Mouse (Mus musculus): ENCODE data around the gene Hcrtr1. TPM values are rescaled to one million over a fixed set of nuclear protein-coding genes. Genes with fewer than 3 reads are reported as not detected.

Gene Hcrtr1
- polyA plus RNA-seq, 1 experiment from 2014 or later: not detected

DNA sequence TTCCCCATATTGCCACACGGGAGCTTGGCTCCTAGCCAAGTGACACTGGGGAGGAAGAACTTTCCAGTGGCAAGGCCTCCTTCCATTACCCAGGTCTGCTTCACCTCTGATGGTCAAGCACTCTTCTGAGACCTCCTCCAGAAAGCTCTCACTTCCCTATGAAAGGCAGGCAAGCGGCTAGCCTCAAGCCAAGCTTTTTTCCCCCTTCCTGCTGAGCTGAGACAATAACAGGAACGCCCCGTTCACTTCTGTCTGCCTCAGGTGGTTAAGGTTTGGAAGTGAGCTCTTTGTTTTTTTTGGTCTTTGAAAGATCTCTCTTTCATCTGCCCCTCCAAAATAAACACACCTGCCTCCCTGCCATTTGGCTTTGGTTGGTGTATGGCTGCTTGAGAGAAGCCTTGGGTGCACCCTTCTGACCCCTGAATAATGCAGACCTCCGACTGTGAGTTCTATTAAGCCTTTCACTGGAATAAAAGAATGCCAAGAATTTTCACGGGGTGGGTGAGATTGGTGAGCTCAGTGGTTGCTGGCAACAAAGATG, 37.0 kb downstream of the Hcrtr1 start, which contains the start of gene Pef1:
Gene Pef1 (plus strand): TSS at position 448 of the 541 bp plus-strand sequence.
- no peak for ATAC-seq (ENCODE audit: insufficient number of reproducible peaks, low FRiP score)
- peaks cover 6% of the 10 kb centered on the region for H3K9me3 ChIP-seq (replicated peaks)
- H3K4me3 ChIP-seq: no peak within 1 kb of the TSS

DNA sequence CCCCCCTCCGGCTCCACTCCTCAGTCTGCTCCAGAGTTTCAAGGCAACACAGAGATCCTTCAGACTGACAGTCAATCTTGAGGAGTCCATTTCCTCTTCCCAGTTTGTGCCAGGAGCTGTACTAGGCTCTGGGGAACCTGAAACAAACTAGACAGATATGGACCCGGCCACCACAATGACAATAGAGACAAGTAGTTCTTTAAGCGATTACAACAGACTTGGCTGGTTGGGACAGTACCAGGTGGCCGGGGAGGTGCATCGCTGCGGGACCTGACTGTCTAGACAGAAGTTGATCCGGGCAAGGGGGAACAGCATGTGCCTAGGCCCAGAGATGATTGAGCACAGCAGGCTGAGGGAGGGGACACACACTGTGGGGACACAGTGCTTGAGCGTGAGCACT, 38.0 kb downstream of the Hcrtr1 start:
- ATAC-seq (ENCODE audit: insufficient number of reproducible peaks, low FRiP score): no peak
- 39% methylated on average over 8 of the region's 8 CpGs for WGBS

More for the DNA sequence above, 37.0 kb downstream of the Hcrtr1 start, which contains the start of gene Pef1:
- Histone ChIP-seq H3K36me3 (no peaks in the 10 kb centered on the region), H3K27me3 (replicated peaks) (peaks cover 25% of the 10 kb centered on the region), H3K9ac (no peak within 1 kb of the TSS), H3K4me1 (replicated peaks) (peaks cover 5% of the 10 kb centered on the region; the same call in 1 of the 2 replicates), H3K27ac (ENCODE audit: poor library complexity, severe bottlenecking) (no peak within 1 kb of the TSS; the same call in 1 of the 2 replicates), H3K4me2 (no peak within 1 kb of the TSS)
- 9% methylated on average over 6 of the region's 6 CpGs for WGBS

GRCm38 (mm10) chr4:130095137-130095536, 44.0 kb downstream of the Hcrtr1 start:
- Histone ChIP-seq H3K4me1 (replicated peaks) (no peaks in the 10 kb centered on the region), H3K9me3 (replicated peaks) (no peaks in the 10 kb centered on the region), H3K4me3 (no peak overlapping the region), H3K27me3 (replicated peaks) (peaks cover 88% of the 10 kb centered on the region), H3K9ac (no peak overlapping the region), H3K27ac (ENCODE audit: poor library complexity, severe bottlenecking) (no peak overlapping the region), H3K4me2 (no peak overlapping the region), H3K36me3 (no peaks in the 10 kb centered on the region)
- WGBS: 48% methylated on average over 3 of the region's 3 CpGs
- ATAC-seq (ENCODE audit: insufficient number of reproducible peaks, low FRiP score): no peak

More for the DNA sequence above, 38.0 kb downstream of the Hcrtr1 start:
- Histone ChIP-seq H3K27me3 (replicated peaks) (peaks cover 32% of the 10 kb centered on the region), H3K9ac (no peak overlapping the region), H3K27ac (ENCODE audit: poor library complexity, severe bottlenecking) (no peak overlapping the region), H3K4me3 (no peak overlapping the region), H3K4me1 (replicated peaks) (peaks cover 5% of the 10 kb centered on the region; the same call in 1 of the 2 replicates), H3K36me3 (no peaks in the 10 kb centered on the region), H3K9me3 (replicated peaks) (peaks cover 6% of the 10 kb centered on the region), H3K4me2 (no peak overlapping the region)

DNA sequence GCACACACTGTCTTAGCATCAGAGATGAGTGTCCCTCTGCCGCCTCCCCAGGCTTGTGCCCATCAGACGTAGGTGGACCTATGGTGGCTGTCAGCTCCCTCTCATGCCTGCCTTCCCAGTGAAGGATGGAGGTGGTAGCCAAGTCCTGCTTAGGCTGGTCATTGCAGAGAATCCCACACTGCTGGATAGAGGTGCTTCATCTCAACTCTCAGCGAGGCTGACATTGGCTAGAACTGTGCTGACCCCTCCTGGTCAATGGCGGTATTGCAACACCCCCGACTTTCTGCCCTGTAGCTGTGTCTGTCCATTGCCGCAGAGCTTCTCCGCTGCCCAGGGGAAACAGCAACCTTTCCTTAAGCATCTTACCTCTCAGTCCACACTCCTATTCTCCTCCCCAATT, 51.9 kb downstream of the Hcrtr1 start:
- peaks cover 87% of the 10 kb centered on the region for H3K27me3 ChIP-seq (replicated peaks)
- H3K4me3 ChIP-seq: no peak overlapping the region
- no peak overlapping the region for H3K27ac ChIP-seq (ENCODE audit: poor library complexity, severe bottlenecking)
- H3K36me3 ChIP-seq: no peaks in the 10 kb centered on the region
- no peaks in the 10 kb centered on the region for H3K9me3 ChIP-seq (replicated peaks)
- H3K4me2 ChIP-seq: no peak overlapping the region
- 10% methylated on average over 7 of the region's 7 CpGs for WGBS
- H3K4me1 ChIP-seq (replicated peaks): 0 out of 2 replicates have a peak, but pooled peaks cover 3% of the 10 kb centered on the region
- 0 out of 2 replicates have a peak, but pooled peaks have one; percentile 3 for ATAC-seq (ENCODE audit: insufficient number of reproducible peaks, low FRiP score)
- H3K9ac ChIP-seq: no peak overlapping the region

DNA sequence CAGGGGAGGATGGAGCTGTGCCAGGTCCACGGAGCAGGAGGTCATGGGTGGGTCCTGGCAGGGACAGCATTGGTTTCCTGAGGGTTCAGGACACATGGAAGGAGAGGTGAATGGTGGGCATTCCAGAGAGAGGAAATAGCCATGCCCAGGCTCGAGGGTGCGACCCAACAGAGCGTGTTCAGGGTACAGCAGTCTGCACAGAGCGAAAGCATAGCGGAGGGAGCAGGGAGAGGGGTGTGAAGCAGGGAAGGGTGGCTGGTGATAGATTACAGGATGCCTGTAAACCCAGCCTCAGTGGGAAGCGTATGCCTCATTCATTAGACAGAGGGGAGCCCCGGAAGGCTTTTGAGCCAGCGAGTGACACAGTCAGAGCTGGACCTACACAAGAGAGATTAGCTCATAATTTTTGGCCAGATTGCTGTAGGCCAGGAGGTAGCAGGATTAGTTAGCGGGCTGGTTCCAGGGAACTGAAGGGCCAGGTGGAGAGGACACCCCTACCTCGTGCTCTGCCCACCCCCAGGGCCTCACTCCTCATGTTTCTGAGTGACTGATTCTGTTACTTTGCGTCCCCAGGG, 53.8 kb downstream of the Hcrtr1 start:
- Histone ChIP-seq H3K27me3 (replicated peaks) (peaks cover 81% of the 10 kb centered on the region), H3K4me1 (replicated peaks) (peaks cover 21% of the 10 kb centered on the region), H3K4me3 (no peak overlapping the region), H3K27ac (ENCODE audit: poor library complexity, severe bottlenecking) (no peak overlapping the region), H3K9ac (no peak overlapping the region), H3K36me3 (no peaks in the 10 kb centered on the region), H3K9me3 (replicated peaks) (no peaks in the 10 kb centered on the region), H3K4me2 (no peak overlapping the region)
- ATAC-seq (ENCODE audit: insufficient number of reproducible peaks, low FRiP score): no peak
- WGBS: 65% methylated on average over 12 of the region's 12 CpGs

DNA sequence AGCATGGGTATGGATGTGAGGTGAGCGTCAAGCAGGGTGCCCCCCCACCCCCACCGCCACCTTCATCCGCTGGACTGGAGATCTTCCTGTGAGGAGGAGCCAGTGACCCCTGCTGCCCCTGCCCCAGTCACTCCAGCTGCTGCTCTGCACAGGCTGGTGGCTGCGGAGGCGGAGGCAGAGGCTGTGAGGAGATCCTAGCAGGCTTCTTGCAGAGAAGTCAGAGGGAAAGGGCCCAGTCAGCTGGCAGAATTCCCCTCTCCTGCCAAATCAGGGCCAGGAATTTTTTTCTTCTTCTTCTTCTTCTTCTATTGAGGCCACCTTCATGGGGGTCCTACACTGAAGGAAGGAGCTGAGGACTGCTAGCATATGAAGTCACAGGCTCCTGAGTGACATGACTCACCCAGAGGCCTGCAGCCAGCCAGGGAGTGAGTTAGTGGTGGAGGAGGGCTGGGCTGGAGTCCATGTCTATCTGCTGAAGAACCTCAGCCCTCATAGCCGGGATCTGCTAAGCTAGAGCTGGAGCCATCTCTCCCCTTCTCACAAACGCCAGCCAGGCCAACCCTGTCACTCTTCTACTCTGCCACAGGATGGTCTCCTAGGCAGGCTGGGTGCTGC, 54.7 kb downstream of the Hcrtr1 start:
- Histone ChIP-seq H3K4me1 (replicated peaks) (peaks cover 21% of the 10 kb centered on the region), H3K4me2 (no peak overlapping the region), H3K27ac (ENCODE audit: poor library complexity, severe bottlenecking) (no peak overlapping the region), H3K4me3 (no peak overlapping the region), H3K36me3 (no peaks in the 10 kb centered on the region), H3K9ac (no peak overlapping the region), H3K9me3 (replicated peaks) (no peaks in the 10 kb centered on the region), H3K27me3 (replicated peaks) (peaks cover 80% of the 10 kb centered on the region)
- ATAC-seq (ENCODE audit: insufficient number of reproducible peaks, low FRiP score): no peak
- 49% methylated on average over 7 of the region's 7 CpGs for WGBS

DNA sequence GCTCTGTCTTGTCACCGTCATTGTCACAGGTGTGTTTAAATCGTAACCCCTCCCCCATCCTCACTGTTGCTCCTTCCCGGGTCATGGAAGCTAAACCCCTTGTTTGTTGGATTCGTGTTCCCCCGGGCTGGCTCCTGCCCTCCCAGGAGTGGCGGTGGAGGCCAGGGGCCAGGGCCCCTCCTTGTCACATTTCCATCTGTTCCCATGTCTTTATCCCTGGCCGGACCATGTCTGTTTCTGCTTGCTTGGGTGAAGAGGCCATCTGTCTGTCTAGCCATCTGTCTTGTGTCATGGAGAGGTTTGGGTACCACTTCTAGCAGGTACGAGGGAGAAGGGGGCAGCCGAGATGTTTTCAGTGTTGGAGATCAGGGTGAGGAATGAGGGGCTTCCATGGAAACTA, 56.9 kb downstream of the Hcrtr1 start:
- WGBS: 62% methylated on average over 9 of the region's 9 CpGs
- no peak overlapping the region for H3K4me2 ChIP-seq
- H3K27me3 ChIP-seq (replicated peaks): peaks cover 84% of the 10 kb centered on the region
- H3K4me1 ChIP-seq (replicated peaks): peaks cover 21% of the 10 kb centered on the region
- H3K36me3 ChIP-seq: no peaks in the 10 kb centered on the region
- no peak overlapping the region for H3K4me3 ChIP-seq
- no peaks in the 10 kb centered on the region for H3K9me3 ChIP-seq (replicated peaks)
- ATAC-seq (ENCODE audit: insufficient number of reproducible peaks, low FRiP score): no peak
- no peak overlapping the region for H3K9ac ChIP-seq
- no peak overlapping the region for H3K27ac ChIP-seq (ENCODE audit: poor library complexity, severe bottlenecking)

GRCm38 (mm10) chr4:130081345-130082190, 57.6 kb downstream of the Hcrtr1 start:
- no peak overlapping the region for H3K4me3 ChIP-seq
- H3K4me2 ChIP-seq: no peak overlapping the region
- no peak overlapping the region; the same call in 1 of the 2 replicates for H3K9ac ChIP-seq
- H3K27ac ChIP-seq (ENCODE audit: poor library complexity, severe bottlenecking): no peak overlapping the region
- H3K9me3 ChIP-seq (replicated peaks): no peaks in the 10 kb centered on the region
- ATAC-seq (ENCODE audit: insufficient number of reproducible peaks, low FRiP score): no peak
- WGBS: 59% methylated on average over 19 of the region's 19 CpGs
- H3K27me3 ChIP-seq (replicated peaks): peaks cover 83% of the 10 kb centered on the region
- peaks cover 21% of the 10 kb centered on the region for H3K4me1 ChIP-seq (replicated peaks)
- no peaks in the 10 kb centered on the region for H3K36me3 ChIP-seq

Other genes with a start within 250 kb of the Hcrtr1 start
- 0.33 and 0.36 TPM in 2 replicates for gene Spocd1, start 210.1 kb downstream of the Hcrtr1 start, polyA plus RNA-seq (2016; fragmentation: Nextera tagmentation; extraction: Ambion mirVana)
- 2.6 and 2.7 TPM in 2 replicates for gene Adgrb2, start 154.5 kb downstream of the Hcrtr1 start, polyA plus RNA-seq (2016; fragmentation: Nextera tagmentation; extraction: Ambion mirVana)
- gene Col16a1, start 91.5 kb downstream of the Hcrtr1 start, polyA plus RNA-seq (2016; fragmentation: Nextera tagmentation; extraction: Ambion mirVana): 35.8 and 37.9 TPM in 2 replicates
- gene Pef1, start 36.8 kb downstream of the Hcrtr1 start, polyA plus RNA-seq (2016; fragmentation: Nextera tagmentation; extraction: Ambion mirVana): 54.3 and 58.3 TPM in 2 replicates
- gene Tinagl1, start 35.8 kb upstream of the Hcrtr1 start, polyA plus RNA-seq (2016; fragmentation: Nextera tagmentation; extraction: Ambion mirVana): 46.6 and 49.8 TPM in 2 replicates
- gene Gm853, start 83.0 kb upstream of the Hcrtr1 start, polyA plus RNA-seq (2016; fragmentation: Nextera tagmentation; extraction: Ambion mirVana): not detected in 2 replicates
- gene Serinc2, start 139.8 kb upstream of the Hcrtr1 start, polyA plus RNA-seq (2016; fragmentation: Nextera tagmentation; extraction: Ambion mirVana): 13.6 and 14.1 TPM in 2 replicates
- 762 and 794 TPM in 2 replicates for gene Fabp3, start 169.2 kb upstream of the Hcrtr1 start, polyA plus RNA-seq (2016; fragmentation: Nextera tagmentation; extraction: Ambion mirVana)
- 0.88 and 1.5 TPM in 2 replicates for gene Gm10570, start 169.3 kb upstream of the Hcrtr1 start, polyA plus RNA-seq (2016; fragmentation: Nextera tagmentation; extraction: Ambion mirVana)
- 46.2 and 48.2 TPM in 2 replicates for gene Zcchc17, start 220.6 kb upstream of the Hcrtr1 start, polyA plus RNA-seq (2016; fragmentation: Nextera tagmentation; extraction: Ambion mirVana)
- gene Snrnp40, start 220.8 kb upstream of the Hcrtr1 start, polyA plus RNA-seq (2016; fragmentation: Nextera tagmentation; extraction: Ambion mirVana): 84.5 and 85.5 TPM in 2 replicates